In the genomic region with DNA sequence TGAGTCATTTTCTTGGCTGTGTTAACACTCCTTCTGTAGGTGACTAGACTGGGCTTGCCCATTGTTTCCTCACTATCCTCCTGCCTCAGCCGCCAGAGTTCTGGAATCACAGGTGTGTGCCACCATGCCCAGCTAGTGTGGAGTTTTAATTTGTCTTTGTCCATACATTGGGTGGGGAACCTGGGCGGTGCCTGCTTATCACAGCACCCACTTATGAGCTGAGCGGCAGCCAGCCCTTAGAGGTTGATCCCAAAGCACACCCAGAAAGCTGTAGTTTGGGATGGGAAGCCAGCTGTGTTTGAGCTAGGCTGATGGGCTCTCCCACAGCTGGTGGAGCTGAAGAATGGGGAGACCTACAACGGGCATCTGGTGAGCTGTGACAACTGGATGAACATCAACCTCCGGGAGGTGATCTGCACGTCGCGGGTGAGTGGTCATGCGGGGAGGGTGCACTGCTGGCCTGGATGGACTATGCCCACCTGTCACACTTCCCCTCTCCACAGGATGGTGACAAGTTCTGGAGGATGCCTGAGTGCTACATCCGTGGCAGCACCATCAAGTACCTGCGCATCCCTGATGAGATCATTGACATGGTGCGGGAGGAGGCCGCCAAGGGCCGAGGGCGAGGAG, we compare ENCODE assay signal across 16 mouse cellular contexts. TPM values are rescaled to one million over a fixed set of nuclear protein-coding genes. Genes with fewer than 3 reads are reported as not detected.
DNase-seq lines count a peak whose midpoint lies in the region; ATAC-seq and TF ChIP-seq lines count a peak whose summit lies in the region.
"Had no signal": no experiment of that assay in that cellular context is flagged by ENCODE, and none has a peak within 500 bp of the region (broad histone marks: within the 10 kb centered on the region; RNA-seq: fewer than 3 reads in every experiment).

No protein-coding gene starts in this region.

- H3K4me1 ChIP-seq in megakaryocyte, embryonic 14.5 days, result peaks cover 89% of the 10 kb centered on the region
- peaks cover 55% of the 10 kb centered on the region for H3K4me1 ChIP-seq in liver, postnatal 0 days (ENCODE audit: insufficient read depth)
- H3K4me1 ChIP-seq in stomach, postnatal 0 days (replicated peaks; ENCODE audit: control insufficient read depth, insufficient read depth), result peaks cover 7% of the 10 kb centered on the region

- DNase-seq in kidney, adult 11 months, result peak; percentile 80
- DNase-seq in kidney, postnatal 25 days, result peak; percentile 64 to 88
- no peak for DNase-seq in liver, postnatal 0 days
- no peak for DNase-seq in stomach, postnatal 0 days (ENCODE audit: low spot score)
- DNase-seq in Muller cell, postnatal 12 days (ENCODE audit: inconsistent ontology term), result no peak
- DNase-seq: cerebellum, postnatal 10 days; heart, postnatal 36 days; lung, postnatal 4 days had no signal

- H3K9ac ChIP-seq in liver, postnatal 0 days (replicated peaks), result no peak overlapping the region
- no peak overlapping the region for H3K9ac ChIP-seq in stomach, postnatal 0 days (ENCODE audit: low read length)
- H3K9ac ChIP-seq: forebrain, embryonic 13.5 days had no signal

- peak overlapping the region; percentile 72 for H3K4me3 ChIP-seq in megakaryocyte, embryonic 14.5 days (replicated peaks)
- H3K4me3 ChIP-seq in liver, postnatal 0 days (ENCODE audit: low read depth, low read length), result no peak overlapping the region
- no peak overlapping the region for H3K4me3 ChIP-seq in stomach, postnatal 0 days (ENCODE audit: low read depth, low read length)
- H3K4me3 ChIP-seq: forebrain, embryonic 13.5 days had no signal

- H3K4me2 ChIP-seq in liver, postnatal 0 days (ENCODE audit: low read depth, low read length), result peak overlapping the region; percentile 46
- no peak overlapping the region for H3K4me2 ChIP-seq in stomach, postnatal 0 days (replicated peaks; ENCODE audit: low read depth)
- H3K4me2 ChIP-seq: forebrain, embryonic 13.5 days had no signal

- no peak for TF ChIP-seq EP300 in liver, postnatal 0 days (IDR thresholded peaks at IDR 0.05; ENCODE audit: low read depth)
- no peak for TF ChIP-seq EP300 in stomach, postnatal 0 days (optimal IDR thresholded peaks at IDR 0.05)

- TF ChIP-seq CTCF in liver, postnatal 0 days (IDR thresholded peaks at IDR 0.05; ENCODE audit: low read depth), result no peak
- no peak for TF ChIP-seq CTCF in stomach, postnatal 0 days (IDR thresholded peaks at IDR 0.05; ENCODE audit: low read depth)

- 88% methylated on average over 15 of the region's 15 CpGs for WGBS in liver, postnatal 0 days (ENCODE audit: insufficient replicate concordance)
- WGBS in stomach, postnatal 0 days, result 91% methylated on average over 15 of the region's 15 CpGs

- H3K9me3 ChIP-seq in megakaryocyte, embryonic 14.5 days, result peaks cover 6% of the 10 kb centered on the region; the same call in 1 of the 2 replicates
- H3K9me3 ChIP-seq in liver, postnatal 0 days (ENCODE audit: low read length), result no peaks in the 10 kb centered on the region
- no peaks in the 10 kb centered on the region for H3K9me3 ChIP-seq in stomach, postnatal 0 days (ENCODE audit: control insufficient read depth, low read length)
- H3K9me3 ChIP-seq: forebrain, embryonic 13.5 days had no signal

- H3K27ac ChIP-seq in liver, postnatal 0 days (ENCODE audit: low read depth), result 0 out of 2 replicates have a peak overlapping the region, but pooled peaks have one; percentile 7
- no peak overlapping the region for H3K27ac ChIP-seq in stomach, postnatal 0 days (replicated peaks)
- H3K27ac ChIP-seq: forebrain, embryonic 13.5 days had no signal

- ATAC-seq in megakaryocyte, adult 5-6 weeks (ENCODE audit: poor library complexity, severe bottlenecking), result no peak
- no peak for ATAC-seq in liver, postnatal 0 days
- no peak for ATAC-seq in stomach, postnatal 0 days (ENCODE audit: low FRiP score, low TSS enrichment)
- ATAC-seq: forebrain, embryonic 13.5 days had no signal

- no peaks in the 10 kb centered on the region for H3K27me3 ChIP-seq in megakaryocyte, embryonic 14.5 days (replicated peaks)
- no peaks in the 10 kb centered on the region for H3K27me3 ChIP-seq in liver, postnatal 0 days (ENCODE audit: insufficient read depth, low read length)
- no peaks in the 10 kb centered on the region for H3K27me3 ChIP-seq in stomach, postnatal 0 days (ENCODE audit: control insufficient read depth, insufficient read depth, low read length)
- H3K27me3 ChIP-seq: forebrain, embryonic 13.5 days had no signal

- peaks cover 46% of the 10 kb centered on the region for H3K36me3 ChIP-seq in megakaryocyte, embryonic 14.5 days (replicated peaks; ENCODE audit: low read length)
- peaks cover 10% of the 10 kb centered on the region for H3K36me3 ChIP-seq in liver, postnatal 0 days (replicated peaks; ENCODE audit: insufficient read depth, low read length)
- 0 out of 2 replicates have a peak, but pooled peaks cover 3% of the 10 kb centered on the region for H3K36me3 ChIP-seq in stomach, postnatal 0 days (ENCODE audit: control insufficient read depth, insufficient read depth, low read length)

RNA-seq across cellular contexts. Expression of a gene that starts 4.5 kb away (rescaled TPM):
- 103 and 569 TPM in 2 replicates for polyA plus RNA-seq in megakaryocyte, embryonic 14.5 days (2012; ENCODE audit: insufficient read depth, low replicate concordance)
- 82.1 and 84.4 TPM in 2 replicates for total RNA-seq in megakaryocyte, adult 5-6 weeks (2015)
- 106 and 151 TPM in 2 replicates for total RNA-seq in megakaryocyte, adult 5-6 weeks (2017)
- polyA plus RNA-seq in liver, postnatal 0 days (2015; fragmentation: Nextera tagmentation; extraction: Ambion mirVana), result 98.5 and 103 TPM in 2 replicates
- polyA plus RNA-seq in stomach, postnatal 0 days (2015; fragmentation: Nextera tagmentation; extraction: Ambion mirVana), result 141 and 147 TPM in 2 replicates

RNA-seq across cellular contexts. Expression of a gene that starts 17.4 kb away (rescaled TPM):
- polyA plus RNA-seq in megakaryocyte, embryonic 14.5 days (2012; ENCODE audit: insufficient read depth, low replicate concordance), result 10.2 and 10.5 TPM in 2 replicates
- 5.7 and 6.8 TPM in 2 replicates for total RNA-seq in megakaryocyte, adult 5-6 weeks (2015)
- total RNA-seq in megakaryocyte, adult 5-6 weeks (2017), result 1.5 and 4.0 TPM in 2 replicates
- 31.0 and 32.2 TPM in 2 replicates for polyA plus RNA-seq in liver, postnatal 0 days (2015; fragmentation: Nextera tagmentation; extraction: Ambion mirVana)
- 23.3 and 25.2 TPM in 2 replicates for polyA plus RNA-seq in stomach, postnatal 0 days (2015; fragmentation: Nextera tagmentation; extraction: Ambion mirVana)

RNA-seq across cellular contexts. Expression of a gene that starts 21.2 kb away (rescaled TPM):
- 972 and 2,520 TPM in 2 replicates for polyA plus RNA-seq in megakaryocyte, embryonic 14.5 days (2012; ENCODE audit: insufficient read depth, low replicate concordance)
- 26.7 and 44.1 TPM in 2 replicates for total RNA-seq in megakaryocyte, adult 5-6 weeks (2015)
- total RNA-seq in megakaryocyte, adult 5-6 weeks (2017), result 24.0 and 28.9 TPM in 2 replicates
- polyA plus RNA-seq in liver, postnatal 0 days (2015; fragmentation: Nextera tagmentation; extraction: Ambion mirVana), result 19.6 and 38.4 TPM in 2 replicates
- polyA plus RNA-seq in stomach, postnatal 0 days (2015; fragmentation: Nextera tagmentation; extraction: Ambion mirVana), result 78.3 and 108 TPM in 2 replicates

RNA-seq across cellular contexts. Expression of a gene that starts 25.7 kb away (rescaled TPM):
- not detected in 2 replicates for polyA plus RNA-seq in megakaryocyte, embryonic 14.5 days (2012; ENCODE audit: insufficient read depth, low replicate concordance)
- 0.11 and 0.27 TPM in 2 replicates for total RNA-seq in megakaryocyte, adult 5-6 weeks (2015)
- total RNA-seq in megakaryocyte, adult 5-6 weeks (2017), result 0.04 TPM in 1 of 2 replicates, not detected in the other
- polyA plus RNA-seq in liver, postnatal 0 days (2015; fragmentation: Nextera tagmentation; extraction: Ambion mirVana), result 0.02 TPM in 1 of 2 replicates, not detected in the other
- polyA plus RNA-seq in stomach, postnatal 0 days (2015; fragmentation: Nextera tagmentation; extraction: Ambion mirVana), result 0.05 TPM in 1 of 2 replicates, not detected in the other
- total RNA-seq: liver, adult 2 months had no signal
- polyA plus RNA-seq: liver, adult 2 months; neural tube, embryonic 14.5 days had no signal

RNA-seq across cellular contexts. Expression of a gene that starts 40.8 kb away (rescaled TPM):
- polyA plus RNA-seq in megakaryocyte, embryonic 14.5 days (2012; ENCODE audit: insufficient read depth, low replicate concordance), result 0.26 TPM in 1 of 2 replicates, not detected in the other
- not detected in 2 replicates for total RNA-seq in megakaryocyte, adult 5-6 weeks (2015)
- total RNA-seq in megakaryocyte, adult 5-6 weeks (2017), result not detected in 2 replicates
- polyA plus RNA-seq in liver, postnatal 0 days (2015; fragmentation: Nextera tagmentation; extraction: Ambion mirVana), result 0.22 and 0.25 TPM in 2 replicates
- 29.7 and 32.2 TPM in 2 replicates for polyA plus RNA-seq in stomach, postnatal 0 days (2015; fragmentation: Nextera tagmentation; extraction: Ambion mirVana)
- total RNA-seq: heart, adult 8-10 months; heart, postnatal 36 days; left cerebral cortex, postnatal 14 days had no signal
- polyA plus RNA-seq: brain, embryonic 14.5 days; forebrain, embryonic 13.5 days; neural tube, embryonic 14.5 days had no signal

Comparison
In these comparisons a context has a peak if more than half of its experiments do, and no peak if none do; other contexts are left out.
1. DNase-seq: peak in kidney, adult 11 months (single experiment) and kidney, postnatal 25 days (2 of 2); none in liver, postnatal 0 days (single experiment), stomach, postnatal 0 days (single experiment) and Muller cell, postnatal 12 days (single experiment).